Mouse (Mus musculus) cerebellum, adult 9-11 months (tissue): Measurements from ENCODE around the gene Pex5.
A peak's percentile ranks its signal among the peaks of the same experiment; 100 is the strongest.
"Not testable (repeated sequence)": the region's sequence is repeated elsewhere in the genome, so short reads cannot be mapped to it uniquely, and the experiment has no call there.

ENCODE experiments used
- DNase-seq: peaks from one replicate; pipeline ENCODE4 v3.0.0; 2022

The Pex5 gene

DNA sequence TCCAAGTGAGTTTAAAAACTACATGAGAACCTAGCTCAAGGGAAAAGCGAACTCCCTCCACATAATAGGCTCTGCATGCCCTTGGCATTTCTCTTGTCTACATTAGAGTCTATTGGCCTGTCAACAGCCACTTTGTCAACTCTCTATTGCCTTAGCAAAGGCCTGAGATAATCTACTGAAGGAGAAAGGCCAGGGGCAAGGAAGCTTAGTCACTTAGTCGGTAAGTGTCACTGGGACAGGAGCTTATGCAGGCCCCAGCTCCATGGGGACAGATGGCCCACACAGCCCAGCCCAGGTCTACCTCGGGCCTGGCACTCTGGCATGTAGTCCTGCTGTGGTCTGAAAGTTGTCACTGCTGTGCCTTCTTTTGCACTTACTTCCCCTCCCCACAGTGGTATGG, 11.7 kb upstream of the Pex5 start:
- DNase-seq, result no peak

- DNase-seq, result no peak
These were observed 10.7 kb upstream of the Pex5 start for GRCm38 (mm10) chr6:124425523-124425922.

GRCm38 (mm10) chr6:124425042-124425441, 10.2 kb upstream of the Pex5 start:
- not testable (repeated sequence) for DNase-seq

GRCm38 (mm10) chr6:124424068-124424498, 9.2 kb upstream of the Pex5 start:
- DNase-seq, result no peak

GRCm38 (mm10) chr6:124418686-124419085, 3.8 kb upstream of the Pex5 start:
- no peak for DNase-seq

DNA sequence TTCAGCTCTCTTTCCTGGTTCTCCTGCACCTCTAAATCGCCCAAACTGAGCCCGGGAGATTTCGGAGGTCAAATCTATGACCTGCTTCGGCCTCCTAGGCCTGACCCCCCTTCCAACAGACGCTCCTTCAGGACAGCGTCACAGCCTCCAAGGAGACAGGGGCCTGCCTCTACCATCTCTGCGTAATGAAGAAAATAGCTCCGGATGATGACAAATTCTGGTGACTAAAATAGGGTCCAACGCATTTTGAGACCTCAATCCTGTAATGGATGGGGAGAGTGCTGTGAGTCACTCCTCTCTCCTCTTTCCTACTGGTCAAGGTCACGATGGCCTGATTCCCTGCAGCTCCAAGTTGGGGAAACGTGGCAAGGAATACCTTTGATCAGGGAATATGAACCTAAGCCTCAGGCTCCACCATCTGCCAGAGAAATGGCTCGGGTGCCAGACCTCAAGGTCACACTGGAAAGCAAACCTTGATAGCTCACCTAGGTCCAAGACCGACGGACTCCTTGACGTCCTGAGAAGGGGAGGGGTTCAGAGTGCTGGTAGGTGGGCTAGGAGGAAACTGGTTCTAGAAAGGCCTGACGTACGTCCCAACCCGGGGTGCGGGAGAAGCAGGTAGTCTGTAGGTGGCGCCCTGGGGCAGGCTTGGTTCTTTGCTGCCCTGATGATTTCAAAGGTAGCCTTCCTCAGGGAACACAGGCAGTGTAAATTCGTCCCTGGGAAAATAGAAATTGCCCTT, 651 bp upstream of the Pex5 start:
- DNase-seq, result peak; percentile 92

DNA sequence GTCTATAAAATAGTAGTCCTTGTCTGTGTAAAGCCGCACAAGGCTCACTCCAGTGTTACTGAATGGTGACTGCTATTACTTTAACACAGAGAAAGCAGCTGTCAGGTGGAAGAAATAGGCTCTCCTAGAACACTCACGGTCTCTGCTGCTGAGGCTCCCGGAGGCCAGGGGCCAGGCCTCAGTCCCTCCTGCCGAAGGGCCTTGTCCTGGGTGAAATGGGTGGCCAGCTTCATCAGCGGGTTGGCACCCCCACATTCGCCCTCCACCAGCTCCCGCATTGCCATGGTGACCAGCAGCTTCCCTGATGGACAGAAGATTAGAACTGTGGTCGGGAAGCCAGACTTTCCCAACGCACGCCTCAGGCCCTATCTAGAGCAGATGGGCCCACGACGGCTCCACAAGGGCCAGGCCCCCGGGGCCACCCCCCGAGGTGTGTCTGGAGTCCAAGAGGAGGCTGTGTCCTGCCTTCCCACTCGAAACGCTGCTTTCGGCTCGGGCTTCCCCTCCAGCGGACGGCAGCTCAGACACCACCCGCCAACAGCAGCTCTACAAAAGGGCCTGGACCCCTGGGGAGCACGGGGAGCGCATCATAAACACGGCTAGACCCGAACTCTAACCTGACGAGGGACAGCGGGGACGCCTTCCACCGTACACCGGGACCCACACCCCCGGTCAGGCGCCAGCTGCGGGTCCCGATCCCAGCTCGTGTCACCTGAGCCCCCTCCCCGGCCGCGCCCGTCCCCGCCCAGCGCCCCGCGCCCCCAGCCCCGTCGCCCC, 529 bp downstream of the Pex5 start:
- DNase-seq, result peak; percentile 84

GRCm38 (mm10) chr6:124413770-124414149, 1.1 kb downstream of the Pex5 start:
- no peak for DNase-seq

DNA sequence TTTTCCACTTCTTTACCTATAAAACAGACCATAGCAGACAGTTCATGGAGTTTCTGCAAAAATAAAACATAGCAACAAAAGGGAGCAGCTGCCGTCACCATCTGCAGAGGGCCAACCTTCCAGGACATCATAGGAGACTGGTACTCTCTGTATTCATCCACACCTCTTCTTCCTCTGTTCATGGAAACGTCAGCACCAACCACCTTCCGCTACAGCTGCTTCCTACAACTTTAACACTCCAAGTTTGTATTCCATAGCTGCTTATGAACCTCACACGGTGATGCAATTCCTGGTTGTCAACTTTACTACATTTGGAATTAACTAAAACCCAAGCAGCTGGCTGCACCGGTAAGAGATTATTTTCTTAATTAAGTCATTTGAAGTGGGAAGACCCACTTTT, 6.5 kb downstream of the Pex5 start:
- no peak for DNase-seq

GRCm38 (mm10) chr6:124407180-124407579, 7.7 kb downstream of the Pex5 start:
- DNase-seq, result no peak

- no peak for DNase-seq
These were observed 8.5 kb downstream of the Pex5 start for GRCm38 (mm10) chr6:124406326-124406725.

GRCm38 (mm10) chr6:124399738-124400137, 15.1 kb downstream of the Pex5 start:
- no peak for DNase-seq

GRCm38 (mm10) chr6:124394991-124395390, 19.9 kb downstream of the Pex5 start:
- DNase-seq, result not testable (repeated sequence)

GRCm38 (mm10) chr6:124380142-124380541, 34.7 kb downstream of the Pex5 start:
- DNase-seq, result no peak

DNA sequence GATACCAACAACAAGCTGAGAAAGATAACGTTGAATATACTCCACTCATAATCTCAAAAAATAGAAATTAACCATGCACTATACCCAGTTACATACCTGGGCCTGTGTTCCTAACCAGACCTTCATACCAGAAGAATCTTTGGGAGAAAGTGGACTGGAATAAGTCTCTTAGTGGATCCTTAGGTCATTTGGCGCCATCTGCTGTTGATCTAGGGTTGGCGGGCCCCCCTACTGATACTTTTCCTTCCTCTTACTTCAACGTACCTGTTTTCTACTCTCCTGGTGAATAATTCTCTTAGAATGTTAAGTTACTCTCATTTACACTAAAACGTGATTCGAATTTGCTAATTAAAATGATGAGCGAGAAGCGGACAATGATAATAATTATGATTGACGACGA, 35.5 kb downstream of the Pex5 start:
- no peak for DNase-seq

DNA sequence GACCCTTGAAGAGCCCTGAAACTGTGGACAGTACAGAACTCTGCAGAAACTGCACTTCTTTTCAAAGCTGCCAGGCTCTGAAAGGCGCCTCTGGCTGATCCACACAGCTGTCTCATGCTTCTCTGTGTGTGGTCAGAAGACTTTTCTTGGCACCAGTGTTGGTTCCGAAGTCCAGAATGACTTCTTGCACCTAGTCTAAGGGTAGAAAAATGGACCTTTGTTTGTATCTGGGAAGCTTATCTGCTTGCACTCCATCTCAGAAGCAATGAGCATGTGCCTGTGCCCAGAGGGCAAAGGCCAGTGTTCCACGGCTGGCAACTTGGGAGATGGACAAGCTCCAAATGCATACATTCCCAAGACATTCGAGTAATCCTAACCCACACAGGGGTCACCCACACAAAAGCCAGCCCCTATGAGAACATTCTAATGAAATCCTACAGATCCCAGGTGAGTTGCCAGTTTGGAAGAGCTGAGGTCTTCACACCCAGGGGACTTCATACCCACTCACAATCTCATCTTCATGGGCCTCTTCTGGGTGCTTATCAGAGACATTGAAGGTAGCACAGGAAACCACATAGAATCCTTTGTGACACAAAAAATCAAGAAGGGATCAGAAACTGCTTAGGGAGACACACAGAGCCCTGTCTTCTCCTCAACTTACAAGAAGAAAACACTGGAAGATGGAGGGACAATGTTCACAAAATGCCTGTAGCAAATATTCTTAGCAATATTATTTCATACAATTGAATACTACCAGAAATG, 37.2 kb downstream of the Pex5 start:
- no peak for DNase-seq

GRCm38 (mm10) chr6:124376311-124376710, 38.6 kb downstream of the Pex5 start:
- no peak for DNase-seq

DNA sequence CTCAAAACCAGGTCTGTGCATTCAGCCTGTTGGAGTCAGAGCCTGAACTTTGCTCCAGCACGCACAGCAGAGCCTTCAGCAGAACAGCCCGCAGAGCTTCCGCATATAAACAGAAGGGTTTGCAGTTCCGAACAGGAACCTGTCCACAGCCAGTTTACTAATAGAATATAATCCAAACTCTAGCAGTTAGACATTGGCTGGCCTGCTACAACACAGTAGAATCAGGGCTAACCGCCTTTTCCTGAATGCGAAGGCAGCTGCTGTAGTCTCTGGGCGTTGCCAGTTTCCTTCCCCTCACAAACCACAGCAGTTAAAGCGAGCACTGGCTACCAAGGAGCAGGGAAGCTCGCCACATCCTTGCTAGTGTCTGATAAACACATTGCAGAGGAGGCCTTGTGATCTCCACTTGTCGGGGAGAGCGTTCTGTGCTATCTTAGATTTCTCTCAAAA, 39.4 kb downstream of the Pex5 start:
- no peak for DNase-seq

GRCm38 (mm10) chr6:124374683-124375082, 40.2 kb downstream of the Pex5 start:
- no peak for DNase-seq

DNA sequence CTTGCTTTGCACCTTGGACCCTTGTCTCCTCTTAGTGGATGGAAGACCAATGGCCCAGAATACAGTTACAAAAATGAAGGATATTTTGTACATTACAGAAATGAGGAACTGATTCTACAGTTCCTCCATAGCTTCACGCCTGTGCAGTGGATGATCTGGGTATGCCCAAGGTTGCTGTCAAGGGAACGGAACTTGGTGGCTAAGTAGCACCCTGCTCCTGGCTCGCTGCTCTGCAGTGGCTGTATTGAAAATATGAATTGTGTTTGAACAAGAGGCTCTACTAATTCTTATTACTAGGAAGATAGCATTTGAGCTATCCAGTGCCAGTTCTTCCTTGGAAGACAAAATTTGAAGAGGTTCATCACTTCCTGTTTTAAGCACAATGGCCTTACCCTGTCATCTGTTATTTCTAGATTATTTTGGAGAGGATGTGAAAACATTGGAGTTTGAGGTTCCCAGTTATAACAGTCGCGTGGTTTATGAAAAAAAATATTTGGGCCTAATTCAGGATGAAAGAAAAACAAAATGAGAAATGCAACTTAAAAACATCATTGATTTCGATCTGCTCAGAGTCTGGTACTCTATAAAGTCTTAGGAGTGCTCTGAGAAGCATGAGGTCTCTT, 41.2 kb downstream of the Pex5 start:
- DNase-seq, result no peak

DNA sequence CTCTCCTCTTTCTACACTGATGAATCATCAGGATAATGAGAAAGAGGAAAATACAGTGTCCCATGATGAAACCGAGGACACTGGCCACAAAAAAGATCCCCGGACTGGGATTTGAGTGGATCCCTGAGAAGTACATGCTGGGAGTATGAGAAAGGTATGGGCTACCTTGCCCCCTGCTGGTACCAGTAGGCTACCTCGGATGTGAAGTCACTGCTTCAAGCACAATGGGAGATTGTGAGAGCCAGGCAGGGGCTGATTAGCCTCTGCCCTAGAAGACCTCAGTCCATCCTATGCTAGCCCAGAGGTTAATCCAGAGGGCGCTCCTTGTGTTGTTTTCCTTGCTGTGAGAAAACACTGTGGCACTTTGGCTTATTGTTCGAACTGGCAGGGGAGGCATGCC, 50.5 kb downstream of the Pex5 start:
- no peak for DNase-seq

GRCm38 (mm10) chr6:124360549-124360948, 54.3 kb downstream of the Pex5 start:
- no peak for DNase-seq

DNA sequence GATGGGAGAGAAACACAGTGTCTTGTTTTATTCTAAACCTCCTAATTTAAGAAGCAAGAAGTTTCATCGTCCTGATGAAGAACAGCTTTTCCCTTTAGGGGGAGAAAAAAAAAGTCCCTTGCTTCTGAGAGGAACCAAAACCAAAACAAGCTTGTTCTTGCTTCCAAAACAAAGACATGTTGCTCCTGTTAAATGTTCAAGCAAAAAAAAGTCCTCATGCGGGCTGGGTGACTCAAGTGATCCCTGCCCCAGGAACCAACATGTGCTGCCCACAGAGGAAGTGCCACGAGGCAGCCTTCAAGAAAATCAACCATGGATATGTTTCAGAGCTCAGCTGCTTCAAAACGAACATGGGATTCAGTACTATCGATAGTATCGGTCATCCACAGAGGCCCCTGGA, 55.9 kb downstream of the Pex5 start:
- no peak for DNase-seq
